Mouse (Mus musculus): ENCODE results near the gene Slc22a6.

Slc22a6 gene

GRCm38 (mm10) chr19:8611358-8612123 is 6.3 kb upstream of the Slc22a6 start:
- DNase-seq (ENCODE audit: low spot score in 2 of 2), result no peak

GRCm38 (mm10) chr19:8613111-8613510 is 4.7 kb upstream of the Slc22a6 start:
- DNase-seq (ENCODE audit: low spot score in 2 of 2), result no peak

- DNase-seq (ENCODE audit: low spot score in 2 of 2), result peak in 1 of 2 experiments; percentile 10
Measured at GRCm38 (mm10) chr19:8614343-8614742, 3.5 kb upstream of the Slc22a6 start.

- DNase-seq (ENCODE audit: low spot score in 2 of 2), result no peak
Measured at GRCm38 (mm10) chr19:8616314-8616713, 1.5 kb upstream of the Slc22a6 start.

GRCm38 (mm10) chr19:8621098-8621497 is 3.3 kb downstream of the Slc22a6 start:
- no peak for DNase-seq (ENCODE audit: low spot score in 2 of 2)

GRCm38 (mm10) chr19:8630249-8630648 is 12.4 kb downstream of the Slc22a6 start:
- no peak for DNase-seq (ENCODE audit: low spot score in 2 of 2)

GRCm38 (mm10) chr19:8630826-8631225 is 13.0 kb downstream of the Slc22a6 start:
- no peak for DNase-seq (ENCODE audit: low spot score in 2 of 2)

GRCm38 (mm10) chr19:8632029-8632428 is 14.2 kb downstream of the Slc22a6 start:
- DNase-seq (ENCODE audit: low spot score in 2 of 2), result no peak

- no peak for DNase-seq (ENCODE audit: low spot score in 2 of 2)
Measured at GRCm38 (mm10) chr19:8642086-8642485, 24.2 kb downstream of the Slc22a6 start.

- DNase-seq (ENCODE audit: low spot score in 2 of 2), result no peak
Measured at GRCm38 (mm10) chr19:8646393-8646792, 28.6 kb downstream of the Slc22a6 start.

- DNase-seq (ENCODE audit: low spot score in 2 of 2), result no peak
Measured at GRCm38 (mm10) chr19:8655833-8656232, 38.0 kb downstream of the Slc22a6 start.

GRCm38 (mm10) chr19:8656341-8656740 is 38.5 kb downstream of the Slc22a6 start:
- DNase-seq (ENCODE audit: low spot score in 2 of 2), result no peak

GRCm38 (mm10) chr19:8661821-8662307 is 44.0 kb downstream of the Slc22a6 start:
- DNase-seq (ENCODE audit: low spot score in 2 of 2), result peak; percentile 88 to 89

GRCm38 (mm10) chr19:8662337-8662736 is 44.5 kb downstream of the Slc22a6 start:
- peak; percentile 86 to 89 for DNase-seq (ENCODE audit: low spot score in 2 of 2)

GRCm38 (mm10) chr19:8663360-8663839 is 45.6 kb downstream of the Slc22a6 start, which contains the start of gene Chrm1:
TSS of gene Chrm1 (plus strand) at chr19:8663789.
- DNase-seq (ENCODE audit: low spot score in 2 of 2), result peak; percentile 61 to 65

- peak; percentile 79 to 82 for DNase-seq (ENCODE audit: low spot score in 2 of 2)
Measured at GRCm38 (mm10) chr19:8663911-8664421, 46.1 kb downstream of the Slc22a6 start.

- peak; percentile 56 for DNase-seq (ENCODE audit: low spot score in 2 of 2)
Measured at GRCm38 (mm10) chr19:8664859-8665258, 47.0 kb downstream of the Slc22a6 start.

GRCm38 (mm10) chr19:8665746-8666145 is 47.9 kb downstream of the Slc22a6 start:
- DNase-seq (ENCODE audit: low spot score in 2 of 2), result peak; percentile 61 to 67

- no peak for DNase-seq (ENCODE audit: low spot score in 2 of 2)
Measured at GRCm38 (mm10) chr19:8672859-8673258, 55.0 kb downstream of the Slc22a6 start.

- DNase-seq (ENCODE audit: low spot score in 2 of 2), result no peak
Measured at GRCm38 (mm10) chr19:8673336-8674063, 55.7 kb downstream of the Slc22a6 start.
